Mouse (Mus musculus): ENCODE data around the gene Lman2.

GRCm38 (mm10) chr13:55370234-55370633 lies 7.7 kb upstream of the Lman2 start:
- TF ChIP-seq TAL1 (IDR thresholded peaks at IDR 0.05; ENCODE audit: low read length) (no peak), GATA1 (IDR thresholded peaks at IDR 0.05; ENCODE audit: low read length) (no peak)

Measured in erythroblast, embryonic 14.5 days (primary cell).